Mouse (Mus musculus) midbrain, embryonic 11.5 days (tissue): ENCODE results near the gene Kank3. TPM values are rescaled to one million over a fixed set of nuclear protein-coding genes. Genes with fewer than 3 reads are reported as not detected.
"Not testable (repeated sequence)": the region's sequence is repeated elsewhere in the genome, so short reads cannot be mapped to it uniquely, and the experiment has no call there.

Experiments
- ATAC-seq: fragments of 200-750 bp; cut with Nextera tagmentation; 2 replicates; pipeline ENCODE4 v1.8.0; 2017; ENCODE audit warnings: moderate TSS enrichment, moderate library complexity; ENCODE audit not compliant: low FRiP score
- DNase-seq: peaks from one replicate; pipeline ENCODE4 v3.0.0; 2015; ENCODE audit warnings: low spot score; ENCODE audit errors: missing footprints
- H3K27ac ChIP-seq: fragments of 300-500 bp; sonication (generic); 2 replicates; pipeline ENCODE4 v1.5.1; 2014; ENCODE audit warnings: low read depth, low read length
- H3K27me3 ChIP-seq: fragments of 300-500 bp; sonication (generic); 2 replicates; pipeline ENCODE4 v1.6.1; 2014; ENCODE audit warnings: mild to moderate bottlenecking, low read length, moderate library complexity, mixed read lengths; ENCODE audit not compliant: control insufficient read depth, insufficient read depth
- H3K36me3 ChIP-seq: fragments of 300-500 bp; sonication (generic); 2 replicates; pipeline ENCODE4 v1.6.1; 2014; ENCODE audit warnings: mild to moderate bottlenecking, low read length, moderate library complexity, mixed read lengths; ENCODE audit not compliant: control insufficient read depth, insufficient read depth
- H3K4me1 ChIP-seq: fragments of 300-500 bp; sonication (generic); 2 replicates; pipeline ENCODE4 v1.6.1; 2014; ENCODE audit warnings: low read length; ENCODE audit not compliant: control insufficient read depth, insufficient read depth
- H3K4me2 ChIP-seq: fragments of 300-500 bp; sonication (generic); 2 replicates; pipeline ENCODE4 v1.6.1; 2014; ENCODE audit warnings: mild to moderate bottlenecking, moderate library complexity
- H3K4me3 ChIP-seq: fragments of 300-500 bp; sonication (generic); 2 replicates; pipeline ENCODE4 v1.5.1; 2014; ENCODE audit warnings: low read depth, low read length
- H3K9ac ChIP-seq: fragments of 300-500 bp; sonication (generic); 2 replicates; pipeline ENCODE4 v1.6.1; 2014; ENCODE audit warnings: low read length
- H3K9me3 ChIP-seq: fragments of 300-500 bp; sonication (generic); 2 replicates; pipeline ENCODE4 v1.6.1; 2016; ENCODE audit warnings: low read length; ENCODE audit not compliant: control insufficient read depth
- WGBS: fragments of 180-500 bp; shearing (Covaris S2); extraction: QIAGEN DNeasy Blood & Tissue Kit; methylation state at CpG from one replicate; pipeline ENCODE4 v1.1.7; 2014; 5-methylcytosine and 5-hydroxymethylcytosine counted together
- polyA plus RNA-seq: library from polyadenylated mRNA; unstranded; fragments of >200 nt; fragmentation: Nextera tagmentation; extraction: Ambion mirVana; gene quantifications from 2 replicates; pipeline ENCODE4 v1.2.1, GENCODE M21; 2014

Kank3 gene
- polyA plus RNA-seq, 1 experiment from 2014 or later = 23.9 TPM

- H3K36me3 ChIP-seq = peaks cover 9% of the 10 kb centered on the region; the same call in 1 of the 2 replicates
- 90% methylated on average over 6 of the region's 6 CpGs for WGBS
- DNase-seq (no peak), ATAC-seq (no peak)
- no peaks in the 10 kb centered on the region for H3K9me3 ChIP-seq
- H3K27me3 ChIP-seq = peaks cover 3% of the 10 kb centered on the region; the same call in 1 of the 2 replicates
- H3K4me1 ChIP-seq = peaks cover 14% of the 10 kb centered on the region; the same call in 1 of the 2 replicates
- no peak overlapping the region for H3K4me3 ChIP-seq
- no peak overlapping the region for H3K9ac ChIP-seq
- no peak overlapping the region for H3K27ac ChIP-seq
- no peak overlapping the region for H3K4me2 ChIP-seq
Measured at GRCm38 (mm10) chr17:33815399-33815798, 5.1 kb downstream of the Kank3 start.

- no peaks in the 10 kb centered on the region for H3K27me3 ChIP-seq
- 85% methylated on average over 5 of the region's 5 CpGs for WGBS
- no peak overlapping the region for H3K4me3 ChIP-seq
- H3K36me3 ChIP-seq = peaks cover 18% of the 10 kb centered on the region; the same call in 1 of the 2 replicates
- no peak overlapping the region; the same call in 1 of the 2 replicates for H3K9ac ChIP-seq
- peak overlapping the region; percentile 90 for H3K4me2 ChIP-seq
- no peak for ATAC-seq
- H3K4me1 ChIP-seq = peaks cover 11% of the 10 kb centered on the region; the same call in 1 of the 2 replicates
- DNase-seq = no peak
- no peak overlapping the region for H3K27ac ChIP-seq
- H3K9me3 ChIP-seq = no peaks in the 10 kb centered on the region
Measured at GRCm38 (mm10) chr17:33816612-33817011, 6.3 kb downstream of the Kank3 start.

- peak; percentile 98 for ATAC-seq
- Histone ChIP-seq H3K9me3 (no peaks in the 10 kb centered on the region), H3K4me2 (peak overlapping the region; percentile 90), H3K36me3 (peaks cover 25% of the 10 kb centered on the region; the same call in 1 of the 2 replicates), H3K27me3 (no peaks in the 10 kb centered on the region), H3K27ac (peak overlapping the region; percentile 49), H3K9ac (peak overlapping the region; percentile 76), H3K4me1 (peaks cover 12% of the 10 kb centered on the region; the same call in 1 of the 2 replicates), H3K4me3 (peak overlapping the region; percentile 51)
- DNase-seq = peak; percentile 99
- under 1% methylated on average over 84 of the region's 89 CpGs for WGBS
Measured at GRCm38 (mm10) chr17:33817184-33817968, 7.1 kb downstream of the Kank3 start.

GRCm38 (mm10) chr17:33817969-33818643 lies 7.8 kb downstream of the Kank3 start:
- WGBS = 18% methylated on average over 33 of the region's 33 CpGs
- H3K4me1 ChIP-seq = peaks cover 16% of the 10 kb centered on the region
- H3K9me3 ChIP-seq = no peaks in the 10 kb centered on the region
- H3K9ac ChIP-seq = peak overlapping the region; percentile 76
- DNase-seq = no peak
- H3K4me3 ChIP-seq = peak overlapping the region; percentile 51
- ATAC-seq = peak; percentile 64; the same call in 1 of the 2 replicates
- peak overlapping the region; percentile 90 for H3K4me2 ChIP-seq
- peak overlapping the region; percentile 49 for H3K27ac ChIP-seq
- H3K27me3 ChIP-seq = no peaks in the 10 kb centered on the region
- H3K36me3 ChIP-seq = peaks cover 28% of the 10 kb centered on the region; the same call in 1 of the 2 replicates

- DNase-seq (no peak), ATAC-seq (no peak)
- no peak overlapping the region for H3K4me3 ChIP-seq
- H3K9ac ChIP-seq = no peak overlapping the region
- H3K27me3 ChIP-seq = no peaks in the 10 kb centered on the region
- H3K4me1 ChIP-seq = peaks cover 23% of the 10 kb centered on the region
- H3K4me2 ChIP-seq = peak overlapping the region; percentile 16; the same call in 1 of the 2 replicates
- H3K36me3 ChIP-seq = peaks cover 28% of the 10 kb centered on the region; the same call in 1 of the 2 replicates
- H3K27ac ChIP-seq = no peak overlapping the region
- WGBS = 96% methylated on average over 1 of the region's 1 CpGs
- H3K9me3 ChIP-seq = no peaks in the 10 kb centered on the region
Measured at GRCm38 (mm10) chr17:33822436-33822959, 12.2 kb downstream of the Kank3 start.

GRCm38 (mm10) chr17:33823171-33823570 lies 12.9 kb downstream of the Kank3 start:
- Histone ChIP-seq H3K4me1 (peaks cover 19% of the 10 kb centered on the region), H3K4me2 (peak overlapping the region; percentile 62), H3K36me3 (peaks cover 28% of the 10 kb centered on the region; the same call in 1 of the 2 replicates), H3K9ac (peak overlapping the region; percentile 86), H3K4me3 (peak overlapping the region; percentile 79)
- DNase-seq, ATAC-seq, H3K27me3 ChIP-seq, H3K27ac ChIP-seq, H3K9me3 ChIP-seq: not testable (repeated sequence)
- WGBS = 86% methylated on average over 8 of the region's 8 CpGs

- peak; percentile 94 for ATAC-seq
- Histone ChIP-seq H3K9me3 (no peaks in the 10 kb centered on the region), H3K4me1 (peaks cover 16% of the 10 kb centered on the region), H3K27me3 (no peaks in the 10 kb centered on the region), H3K9ac (peak within 1 kb of the TSS; percentile 86), H3K4me2 (peak within 1 kb of the TSS; percentile 62), H3K36me3 (peaks cover 23% of the 10 kb centered on the region; the same call in 1 of the 2 replicates), H3K27ac (peak within 1 kb of the TSS; percentile 52; the same call in 1 of the 2 replicates), H3K4me3 (peak within 1 kb of the TSS; percentile 79)
- WGBS = under 1% methylated on average over 51 of the region's 51 CpGs
- peak; percentile 100 for DNase-seq
Measured at GRCm38 (mm10) chr17:33824084-33824996, 14.0 kb downstream of the Kank3 start, which contains the start of the genes Rps28 and Ndufa7. Gene Rps28 (minus strand): TSS chr17:33824562. Gene Ndufa7 (plus strand): TSS chr17:33824572.

GRCm38 (mm10) chr17:33824997-33825330 lies 14.6 kb downstream of the Kank3 start:
- peaks cover 16% of the 10 kb centered on the region for H3K4me1 ChIP-seq
- H3K4me3 ChIP-seq = peak overlapping the region; percentile 79
- H3K9me3 ChIP-seq, H3K27me3 ChIP-seq, ATAC-seq, H3K27ac ChIP-seq: not testable (repeated sequence)
- peak overlapping the region; percentile 86 for H3K9ac ChIP-seq
- peaks cover 23% of the 10 kb centered on the region; the same call in 1 of the 2 replicates for H3K36me3 ChIP-seq
- WGBS = 8% methylated on average over 6 of the region's 6 CpGs
- H3K4me2 ChIP-seq = peak overlapping the region; percentile 58
- DNase-seq = peak; percentile 88
